Mouse (Mus musculus) stomach, embryonic 14.5 days (tissue): ENCODE results near the gene Ap5b1. TPM values are rescaled to one million over a fixed set of nuclear protein-coding genes. Genes with fewer than 3 reads are reported as not detected.

Experiments used
- ATAC-seq: fragments of 200-750 bp; cut with Nextera tagmentation; 2 replicates; pipeline ENCODE4 v1.8.0; 2017; ENCODE audit warnings: low read depth, moderate TSS enrichment; ENCODE audit not compliant: insufficient number of reproducible peaks, insufficient read depth, low FRiP score
- H3K27ac ChIP-seq: fragments of 300-500 bp; sonication (generic); 2 replicates; pipeline ENCODE4 v1.5.1; 2014; ENCODE audit warnings: mild to moderate bottlenecking, low read length, moderate library complexity, mixed read lengths
- H3K27me3 ChIP-seq: fragments of 300-500 bp; sonication (generic); 2 replicates; pipeline ENCODE4 v1.6.1; 2014; ENCODE audit warnings: low read length, control low read depth, mixed read lengths; ENCODE audit not compliant: control insufficient read depth, insufficient read depth
- H3K36me3 ChIP-seq: fragments of 300-500 bp; sonication (generic); 2 replicates; pipeline ENCODE4 v1.6.1; 2014; ENCODE audit warnings: mild to moderate bottlenecking, control low read depth, low read length, moderate library complexity, mixed read lengths; ENCODE audit not compliant: control insufficient read depth, insufficient read depth
- H3K4me1 ChIP-seq: fragments of 300-500 bp; sonication (generic); 2 replicates; pipeline ENCODE4 v1.6.1; 2014; ENCODE audit warnings: low read length, control low read depth, mixed read lengths; ENCODE audit not compliant: control insufficient read depth, insufficient read depth
- H3K4me2 ChIP-seq: fragments of 300-500 bp; sonication (generic); replicated peaks from 2 replicates; pipeline ENCODE4 v1.6.1; 2014; ENCODE audit warnings: low read depth, low read length, control low read depth
- H3K4me3 ChIP-seq: fragments of 300-500 bp; sonication (generic); 2 replicates; pipeline ENCODE4 v1.5.1; 2014; ENCODE audit warnings: low read depth, low read length, control low read depth
- H3K9ac ChIP-seq: fragments of 300-500 bp; sonication (generic); replicated peaks from 2 replicates; pipeline ENCODE4 v1.6.1; 2014; ENCODE audit warnings: low read depth, mild to moderate bottlenecking, control low read depth, low read length, moderate library complexity, mixed read lengths
- H3K9me3 ChIP-seq: fragments of 300-500 bp; sonication (generic); 2 replicates; pipeline ENCODE4 v1.6.1; 2016; ENCODE audit warnings: low read depth, low read length, control low read depth; ENCODE audit not compliant: control insufficient read depth
- WGBS: fragments of 180-500 bp; shearing (Covaris S2); extraction: QIAGEN DNeasy Blood & Tissue Kit; methylation state at CpG from one replicate; pipeline ENCODE4 v1.1.7; 2014; 5-methylcytosine and 5-hydroxymethylcytosine counted together
- polyA plus RNA-seq: library from polyadenylated mRNA; unstranded; fragments of >200 nt; fragmentation: Nextera tagmentation; extraction: Ambion mirVana; gene quantifications from 2 replicates; pipeline ENCODE4 v1.2.1, GENCODE M21; 2014

The Ap5b1 gene
- polyA plus RNA-seq, 1 experiment from 2014 or later: 5.5 TPM

- Histone ChIP-seq H3K4me1 (0 out of 2 replicates have a peak, but pooled peaks cover 12% of the 10 kb centered on the region), H3K9ac (0 out of 2 replicates have a peak overlapping the region, but pooled peaks have one; percentile 2)
Observed at GRCm38 (mm10) chr19:5570353-5571246, 2.8 kb downstream of the Ap5b1 start.

GRCm38 (mm10) chr19:5571831-5572230, 4.0 kb downstream of the Ap5b1 start:
- WGBS: 69% methylated on average over 5 of the region's 5 CpGs
- Histone ChIP-seq H3K4me1 (0 out of 2 replicates have a peak, but pooled peaks cover 8% of the 10 kb centered on the region), H3K27me3 (no peaks in the 10 kb centered on the region), H3K9me3 (no peaks in the 10 kb centered on the region), H3K36me3 (no peaks in the 10 kb centered on the region; the same call in 1 of the 2 replicates), H3K27ac (no peak overlapping the region), H3K9ac (no peak overlapping the region), H3K4me3 (no peak overlapping the region), H3K4me2 (no peak overlapping the region)
- no peak for ATAC-seq

More at GRCm38 (mm10) chr19:5570353-5571246, 2.8 kb downstream of the Ap5b1 start:
- no peak for ATAC-seq
- no peaks in the 10 kb centered on the region; the same call in 1 of the 2 replicates for H3K36me3 ChIP-seq
- no peaks in the 10 kb centered on the region for H3K9me3 ChIP-seq
- WGBS: 88% methylated on average over 32 of the region's 32 CpGs
- no peak overlapping the region for H3K4me3 ChIP-seq
- no peak overlapping the region for H3K27ac ChIP-seq
- H3K4me2 ChIP-seq: no peak overlapping the region
- no peaks in the 10 kb centered on the region for H3K27me3 ChIP-seq

- no peak overlapping the region for H3K4me3 ChIP-seq
- no peak overlapping the region for H3K9ac ChIP-seq
- ATAC-seq: no peak
- H3K4me1 ChIP-seq: 0 out of 2 replicates have a peak, but pooled peaks cover 5% of the 10 kb centered on the region
- H3K36me3 ChIP-seq: no peaks in the 10 kb centered on the region; the same call in 1 of the 2 replicates
- H3K27me3 ChIP-seq: no peaks in the 10 kb centered on the region
- 82% methylated on average over 19 of the region's 19 CpGs for WGBS
- H3K27ac ChIP-seq: no peak overlapping the region
- H3K9me3 ChIP-seq: no peaks in the 10 kb centered on the region
- no peak overlapping the region for H3K4me2 ChIP-seq
Observed at GRCm38 (mm10) chr19:5572331-5573125, 4.7 kb downstream of the Ap5b1 start.

- WGBS: 87% methylated on average over 1 of the region's 1 CpGs
- Histone ChIP-seq H3K4me2 (no peak overlapping the region), H3K9me3 (no peaks in the 10 kb centered on the region), H3K4me3 (no peak overlapping the region), H3K27me3 (no peaks in the 10 kb centered on the region), H3K36me3 (no peaks in the 10 kb centered on the region), H3K27ac (no peak overlapping the region), H3K4me1 (no peaks in the 10 kb centered on the region), H3K9ac (no peak overlapping the region)
- ATAC-seq: no peak
Observed at GRCm38 (mm10) chr19:5575336-5575735, 7.5 kb downstream of the Ap5b1 start.

GRCm38 (mm10) chr19:5579971-5580370, 12.1 kb downstream of the Ap5b1 start:
- Histone ChIP-seq H3K4me3 (no peak overlapping the region), H3K27ac (no peak overlapping the region), H3K27me3 (no peaks in the 10 kb centered on the region), H3K9ac (no peak overlapping the region), H3K4me1 (no peaks in the 10 kb centered on the region), H3K9me3 (no peaks in the 10 kb centered on the region), H3K36me3 (no peaks in the 10 kb centered on the region), H3K4me2 (no peak overlapping the region)
- ATAC-seq: no peak
- WGBS: 72% methylated on average over 4 of the region's 4 CpGs

GRCm38 (mm10) chr19:5580776-5581175, 13.0 kb downstream of the Ap5b1 start:
- Histone ChIP-seq H3K27me3 (no peaks in the 10 kb centered on the region), H3K4me3 (no peak overlapping the region), H3K27ac (no peak overlapping the region), H3K36me3 (no peaks in the 10 kb centered on the region), H3K9ac (no peak overlapping the region), H3K4me1 (no peaks in the 10 kb centered on the region), H3K4me2 (no peak overlapping the region), H3K9me3 (no peaks in the 10 kb centered on the region)
- no peak for ATAC-seq
- 88% methylated on average over 6 of the region's 6 CpGs for WGBS

- H3K4me3 ChIP-seq: no peak overlapping the region
- H3K4me2 ChIP-seq: no peak overlapping the region
- WGBS: 84% methylated on average over 2 of the region's 2 CpGs
- no peak overlapping the region for H3K9ac ChIP-seq
- H3K4me1 ChIP-seq: no peaks in the 10 kb centered on the region
- H3K27ac ChIP-seq: no peak overlapping the region
- no peaks in the 10 kb centered on the region for H3K36me3 ChIP-seq
- ATAC-seq: no peak
- H3K27me3 ChIP-seq: no peaks in the 10 kb centered on the region
- H3K9me3 ChIP-seq: no peaks in the 10 kb centered on the region
Observed at GRCm38 (mm10) chr19:5581995-5582394, 14.2 kb downstream of the Ap5b1 start.

- WGBS: 75% methylated on average over 9 of the region's 9 CpGs
Observed at GRCm38 (mm10) chr19:5589159-5589558, 21.3 kb downstream of the Ap5b1 start.

More at GRCm38 (mm10) chr19:5589159-5589558, 21.3 kb downstream of the Ap5b1 start:
- Histone ChIP-seq H3K36me3 (no peaks in the 10 kb centered on the region), H3K27me3 (no peaks in the 10 kb centered on the region), H3K27ac (no peak overlapping the region), H3K4me2 (no peak overlapping the region), H3K4me1 (no peaks in the 10 kb centered on the region), H3K9ac (no peak overlapping the region), H3K9me3 (no peaks in the 10 kb centered on the region), H3K4me3 (no peak overlapping the region)
- ATAC-seq: no peak
